ENCODE assay signal across 11 mouse cellular contexts in the genomic region with DNA sequence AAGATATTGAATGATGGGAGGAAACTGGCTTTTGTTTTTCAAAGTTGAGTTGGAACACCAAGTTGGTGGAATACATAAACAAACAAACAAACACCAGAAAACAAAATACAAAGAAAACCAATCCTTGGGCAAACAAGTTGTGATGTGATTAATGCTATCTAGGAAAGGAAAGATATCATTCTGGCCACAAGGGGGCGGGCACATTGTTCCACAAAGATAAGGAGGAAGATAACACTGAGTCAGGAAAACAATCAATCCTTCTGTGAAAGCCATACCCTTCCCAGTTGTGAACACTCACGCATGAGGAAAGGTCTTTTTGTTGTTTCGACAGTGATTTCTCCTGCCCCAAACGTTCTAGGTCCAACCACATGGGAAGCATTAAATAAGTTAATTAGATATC. TPM values are rescaled to one million over a fixed set of nuclear protein-coding genes. Genes with fewer than 3 reads are reported as not detected.
DNase-seq lines count a peak whose midpoint lies in the region; ATAC-seq and TF ChIP-seq lines count a peak whose summit lies in the region.
"Had no signal": no experiment of that assay in that cellular context is flagged by ENCODE, and none has a peak within 500 bp of the region (broad histone marks: within the 10 kb centered on the region; RNA-seq: fewer than 3 reads in every experiment).

No protein-coding gene starts in this region.

- H3K27ac ChIP-seq in forebrain, embryonic 12.5 days: no peak overlapping the region
- H3K27ac ChIP-seq in limb, embryonic 14.5 days (replicated peaks; ENCODE audit: low read depth, low read length): no peak overlapping the region
- H3K27ac ChIP-seq: liver, embryonic 13.5 days had no signal

- peak; percentile 7 for DNase-seq in cerebellum, adult 9-10 months
- DNase-seq in cerebellum, adult 11 months: no peak
- DNase-seq in lung, postnatal 10 days: peak; percentile 48
- no peak for DNase-seq in lung, postnatal 4 days
- peak; percentile 60 for DNase-seq in limb, embryonic 14.5 days (ENCODE audit: low spot score)
- DNase-seq in ovary, postnatal 36 days (ENCODE audit: low spot score): no peak
- no peak for DNase-seq in yolk sac, embryonic 10.5 days (ENCODE audit: low spot score)
- DNase-seq: liver, embryonic 13.5 days had no signal

- H3K4me3 ChIP-seq in forebrain, embryonic 12.5 days (replicated peaks): no peak overlapping the region
- no peak overlapping the region for H3K4me3 ChIP-seq in limb, embryonic 14.5 days (replicated peaks; ENCODE audit: low read length)
- H3K4me3 ChIP-seq: erythroblast, embryonic 14.5 days; liver, embryonic 13.5 days had no signal

- H3K4me2 ChIP-seq in forebrain, embryonic 12.5 days: no peak overlapping the region
- no peak overlapping the region for H3K4me2 ChIP-seq in limb, embryonic 14.5 days (replicated peaks; ENCODE audit: low read depth, low read length, severe bottlenecking)
- H3K4me2 ChIP-seq: liver, embryonic 13.5 days had no signal

- no peak overlapping the region for H3K9ac ChIP-seq in forebrain, embryonic 12.5 days
- no peak overlapping the region for H3K9ac ChIP-seq in limb, embryonic 14.5 days (ENCODE audit: low read depth, low read length, severe bottlenecking)
- H3K9ac ChIP-seq: liver, embryonic 13.5 days had no signal

- 0 out of 2 replicates have a peak, but pooled peaks have one; percentile 30 for ATAC-seq in forebrain, embryonic 12.5 days (ENCODE audit: low FRiP score)
- no peak for ATAC-seq in limb, embryonic 14.5 days (ENCODE audit: low FRiP score, low read depth)

- 16% methylated on average over 4 of the region's 4 CpGs for WGBS in forebrain, embryonic 12.5 days
- 24% methylated on average over 4 of the region's 4 CpGs for WGBS in limb, embryonic 14.5 days

- no peaks in the 10 kb centered on the region for H3K36me3 ChIP-seq in forebrain, embryonic 12.5 days (replicated peaks)
- no peaks in the 10 kb centered on the region for H3K36me3 ChIP-seq in limb, embryonic 14.5 days (ENCODE audit: control insufficient read depth, insufficient read depth, low read length)
- H3K36me3 ChIP-seq: G1E; liver, embryonic 13.5 days had no signal

- no peaks in the 10 kb centered on the region for H3K9me3 ChIP-seq in forebrain, embryonic 12.5 days
- H3K9me3 ChIP-seq in limb, embryonic 14.5 days (ENCODE audit: control insufficient read depth, low read length): no peaks in the 10 kb centered on the region
- H3K9me3 ChIP-seq: liver, embryonic 13.5 days had no signal

- H3K27me3 ChIP-seq in forebrain, embryonic 12.5 days: peaks cover 55% of the 10 kb centered on the region
- peaks cover 48% of the 10 kb centered on the region for H3K27me3 ChIP-seq in limb, embryonic 14.5 days (ENCODE audit: control insufficient read depth, insufficient read depth, low read length)

- no peak for TF ChIP-seq POLR2A in limb, embryonic 14.5 days (IDR thresholded peaks at IDR 0.05; ENCODE audit: borderline replicate concordance, extremely low read depth, insufficient read depth, insufficient read length)

- no peaks in the 10 kb centered on the region for H3K4me1 ChIP-seq in forebrain, embryonic 12.5 days
- no peaks in the 10 kb centered on the region for H3K4me1 ChIP-seq in limb, embryonic 14.5 days (ENCODE audit: control insufficient read depth, insufficient read depth, low read length)
- H3K4me1 ChIP-seq: liver, embryonic 13.5 days had no signal

RNA-seq across cellular contexts. Expression of gene Pax1, which starts 17.2 kb away (rescaled TPM):
- polyA plus RNA-seq in forebrain, embryonic 12.5 days (2016; fragmentation: Nextera tagmentation; extraction: Ambion mirVana): 1.4 and 2.2 TPM in 2 replicates
- 9.9 and 12.5 TPM in 2 replicates for polyA plus RNA-seq in limb, embryonic 14.5 days (2012; rRNA removed)
- polyA plus RNA-seq in limb, embryonic 14.5 days (2014; fragmentation: Nextera tagmentation; extraction: Ambion mirVana): 4.9 and 5.0 TPM in 2 replicates
- polyA plus RNA-seq: erythroblast, embryonic 14.5 days; G1E; liver, embryonic 13.5 days had no signal

Comparison
In these comparisons a context has a peak if more than half of its experiments do, and no peak if none do; other contexts are left out.
1. DNase-seq: peak in cerebellum, adult 9-10 months (single experiment), lung, postnatal 10 days (single experiment) and limb, embryonic 14.5 days (single experiment); none in cerebellum, adult 11 months (single experiment), lung, postnatal 4 days (0 of 2), ovary, postnatal 36 days (single experiment) and yolk sac, embryonic 10.5 days (single experiment).